Mouse (Mus musculus) megakaryocyte-erythroid progenitor cell, adult 5-6 weeks (primary cell): Measurements from ENCODE around the gene Mrps6. TPM values are rescaled to one million over a fixed set of nuclear protein-coding genes. Genes with fewer than 3 reads are reported as not detected.
A peak's percentile ranks its signal among the peaks of the same experiment; 100 is the strongest.

ENCODE experiments used
- ATAC-seq: replicated peaks from 2 replicates; pipeline ENCODE4 v1.8.0; 2016; ENCODE audit warnings: mild to moderate bottlenecking, inconsistent platforms; ENCODE audit not compliant: severe bottlenecking, poor library complexity, low FRiP score, low TSS enrichment
- total RNA-seq, 2 experiments: library from RNA; stranded (forward) in 1 of 2; stranded (reverse) in 1 of 2; fragments of 200-1000, 215-1000 nt in 1 of 2; fragments of >200 nt in 1 of 2; fragmentation: Nextera tagmentation in 1 of 2; gene quantifications; 2 replicates each; pipeline ENCODE4 v1.2.3; 2014 to 2017

Mrps6 gene
- total RNA-seq, 2 experiments from 2014 or later = 49.2 to 49.8 TPM

DNA sequence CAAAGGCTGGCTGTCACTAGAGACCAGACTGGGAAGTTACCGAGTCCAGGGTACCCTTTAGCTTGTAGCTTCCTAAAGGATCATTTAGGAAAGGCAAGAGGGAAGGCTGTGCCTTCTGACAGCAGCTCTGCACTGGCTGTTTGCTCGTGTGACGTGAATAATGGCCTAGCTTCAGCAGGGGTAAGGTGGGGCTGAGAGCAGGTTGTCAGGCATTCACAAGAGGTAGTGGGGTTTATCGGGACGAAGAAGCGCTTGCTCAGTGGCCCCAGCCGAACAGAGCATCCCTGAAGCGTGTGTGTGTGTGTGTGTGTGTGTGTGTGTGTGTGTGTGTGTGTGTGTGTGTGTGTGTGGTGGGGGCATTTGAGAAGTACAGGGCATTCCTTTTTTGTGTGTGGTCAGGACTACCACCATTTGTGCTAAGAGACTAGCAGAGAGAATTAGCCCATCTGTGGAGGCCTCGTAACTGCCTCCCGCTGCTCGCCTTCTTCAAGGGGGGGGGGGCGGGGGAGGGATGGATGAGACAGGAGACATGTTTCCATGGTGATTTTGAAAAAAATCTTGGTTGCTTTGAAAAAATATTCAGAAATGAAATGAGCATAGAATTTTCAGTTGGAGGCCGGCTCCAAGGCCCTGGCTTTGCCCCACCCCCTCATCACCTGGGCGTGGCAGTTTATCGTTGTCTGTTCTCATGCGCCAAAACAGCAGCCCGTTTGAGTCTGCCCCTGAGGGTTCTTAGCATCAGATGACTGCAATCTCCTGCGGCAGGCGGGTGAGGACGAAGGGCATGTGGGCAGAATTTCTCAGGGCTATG, 57.7 kb downstream of the Mrps6 start:
- ATAC-seq = peak; percentile 97

DNA sequence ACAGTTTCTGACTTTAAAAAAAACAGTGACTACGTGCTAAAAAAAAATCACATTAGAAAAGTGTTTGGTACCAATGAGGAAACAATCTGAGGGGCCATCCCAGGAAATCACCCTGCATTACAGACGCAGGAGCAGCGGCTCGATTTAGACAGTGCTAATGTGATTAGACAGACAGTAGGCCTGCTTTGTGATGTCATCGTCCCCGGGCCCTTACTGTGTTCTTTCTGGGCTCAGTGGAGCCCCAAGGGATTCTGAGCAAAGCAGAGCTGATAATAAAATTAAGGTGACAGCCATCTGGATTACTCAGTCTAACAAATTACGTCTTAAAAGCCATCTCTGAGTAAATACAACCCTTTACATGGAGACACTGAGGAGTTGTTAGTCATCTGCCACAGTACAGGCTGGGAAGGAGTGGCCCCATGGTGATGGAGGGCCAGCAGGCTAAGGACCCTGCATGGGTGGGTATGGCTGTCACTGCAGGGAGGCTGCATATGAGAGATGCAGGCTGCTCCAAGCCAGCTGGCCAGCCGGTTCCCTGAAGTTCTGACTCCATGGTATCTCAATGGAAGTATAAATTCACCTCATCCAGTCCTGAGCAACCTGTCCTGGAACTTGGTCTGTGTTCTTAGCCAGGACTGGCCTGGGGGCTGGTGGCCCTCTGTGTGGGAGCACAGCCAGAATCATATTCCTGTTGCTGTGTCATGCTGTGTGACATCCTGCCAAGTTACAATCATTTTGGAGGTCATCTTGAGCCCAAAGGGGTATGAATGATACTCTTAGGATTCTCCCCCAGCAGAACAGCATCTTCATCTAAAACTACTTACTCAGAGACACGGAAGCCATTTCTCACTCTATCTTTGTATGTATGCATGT, 59.5 kb downstream of the Mrps6 start:
- no peak for ATAC-seq

- no peak for ATAC-seq
These were observed 61.0 kb downstream of the Mrps6 start for GRCm38 (mm10) chr16:92119013-92119515.

GRCm38 (mm10) chr16:92120899-92121531, 62.9 kb downstream of the Mrps6 start:
- ATAC-seq = no peak

GRCm38 (mm10) chr16:92127226-92127625, 69.2 kb downstream of the Mrps6 start:
- ATAC-seq = no peak

DNA sequence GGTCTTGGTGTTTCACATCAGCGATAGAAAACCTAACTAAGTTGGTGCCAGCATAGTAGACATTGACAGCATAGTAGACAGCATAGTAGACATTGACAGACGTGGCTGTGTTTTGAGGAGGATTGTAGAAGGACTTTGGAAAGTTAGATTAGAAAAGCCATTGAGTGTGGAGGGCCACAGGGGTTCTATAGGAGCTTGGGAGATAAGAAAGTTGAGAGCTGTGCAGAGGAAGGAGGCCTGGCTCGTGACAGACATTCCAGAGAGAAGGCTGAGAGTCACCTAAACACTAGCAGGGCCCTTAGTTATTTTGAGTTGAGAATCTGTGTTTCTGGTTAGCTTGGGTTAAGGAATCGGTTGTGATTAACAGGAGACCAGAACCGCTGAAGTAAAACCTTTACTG, 69.6 kb downstream of the Mrps6 start:
- ATAC-seq = no peak

DNA sequence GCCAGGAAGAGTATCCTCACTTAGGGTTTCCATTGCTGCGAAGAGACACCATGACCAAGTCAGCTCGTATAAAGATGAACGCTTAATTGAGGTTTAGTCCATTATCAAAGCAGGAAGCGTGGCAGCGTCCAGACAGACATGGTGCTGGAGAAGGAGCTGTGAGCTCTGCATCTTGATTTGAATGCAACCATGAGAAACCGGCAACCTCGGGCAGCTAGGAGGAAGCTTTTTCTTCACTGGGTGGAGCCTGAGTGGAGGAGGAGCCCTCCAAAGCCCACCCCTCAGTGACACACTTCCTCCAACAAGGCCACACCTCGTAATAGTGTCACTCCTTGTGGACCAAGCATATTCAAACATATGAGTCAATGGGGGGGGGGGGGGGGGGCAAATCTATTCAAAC, 71.8 kb downstream of the Mrps6 start:
- ATAC-seq = no peak

- ATAC-seq = no peak
These were observed 74.4 kb downstream of the Mrps6 start for GRCm38 (mm10) chr16:92132511-92132910.

- no peak for ATAC-seq
These were observed 76.2 kb downstream of the Mrps6 start for GRCm38 (mm10) chr16:92134148-92134764.

- ATAC-seq = no peak
These were observed 78.2 kb downstream of the Mrps6 start for GRCm38 (mm10) chr16:92136275-92136674.

GRCm38 (mm10) chr16:92139386-92140261, 81.6 kb downstream of the Mrps6 start:
- no peak for ATAC-seq

- ATAC-seq = no peak
These were observed 82.3 kb downstream of the Mrps6 start for GRCm38 (mm10) chr16:92140328-92140727.

DNA sequence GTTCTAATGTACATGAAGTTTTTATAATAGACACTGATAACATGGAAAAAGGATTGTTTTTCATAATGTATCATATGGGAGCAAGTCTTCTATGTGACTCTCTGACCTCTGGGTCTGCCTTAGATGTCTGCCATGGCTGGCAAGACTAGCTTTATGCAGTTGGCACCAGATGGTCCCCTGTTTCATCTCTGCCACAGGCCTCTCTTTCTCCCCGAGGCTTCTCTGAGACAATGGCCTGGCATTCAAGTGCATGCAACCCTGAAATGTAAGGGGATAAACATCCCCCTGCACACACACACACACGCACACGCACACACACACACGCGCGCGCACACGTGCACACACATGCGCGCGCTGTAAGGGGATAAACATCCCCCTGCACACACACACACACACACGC, 83.0 kb downstream of the Mrps6 start:
- ATAC-seq = no peak

DNA sequence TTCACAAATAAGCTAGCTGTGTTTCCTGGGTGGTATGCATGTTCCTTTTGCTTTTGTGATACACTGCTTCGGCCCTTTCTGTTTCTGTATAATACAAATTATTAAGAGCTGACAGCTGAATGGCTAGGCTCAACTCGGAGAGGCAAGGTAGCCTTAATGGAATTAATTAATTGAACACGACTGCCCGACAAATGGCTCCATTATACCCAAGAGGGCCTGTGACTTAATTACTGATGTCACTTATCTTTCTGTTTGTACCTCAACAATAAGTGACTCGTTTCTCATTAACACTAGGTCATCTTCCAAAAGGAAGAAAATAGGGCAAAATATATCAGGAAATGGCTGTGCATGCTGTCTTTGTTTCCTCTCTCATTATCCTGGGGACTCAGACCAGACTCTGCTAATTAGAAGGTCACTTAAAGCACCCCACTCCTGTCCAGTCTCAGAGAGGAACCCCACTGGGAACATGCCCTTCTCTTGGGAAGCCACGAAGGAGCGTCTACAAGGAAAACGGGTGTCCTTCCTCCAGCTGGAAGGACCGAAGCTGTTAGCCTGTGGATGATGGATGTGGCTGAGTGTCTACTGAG, 84.4 kb downstream of the Mrps6 start:
- no peak for ATAC-seq

GRCm38 (mm10) chr16:92147631-92148366, 89.7 kb downstream of the Mrps6 start:
- no peak for ATAC-seq

DNA sequence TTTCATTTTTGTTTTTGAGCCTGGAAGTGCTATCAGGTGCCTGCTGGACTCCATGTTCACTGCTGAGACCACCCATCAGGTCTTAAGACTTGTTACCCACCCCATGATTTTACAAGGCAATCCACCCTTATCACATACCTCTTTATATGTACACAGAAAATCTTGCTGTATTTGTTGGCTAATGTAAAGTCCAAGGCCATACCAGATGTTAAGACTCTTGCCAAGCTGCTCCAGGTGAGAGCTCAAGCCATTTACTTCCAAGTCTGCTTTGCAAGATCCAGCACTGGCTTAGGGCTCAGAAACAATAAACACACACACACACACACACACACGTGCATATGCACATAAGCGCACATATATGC, 90.3 kb downstream of the Mrps6 start:
- no peak for ATAC-seq

- no peak for ATAC-seq
These were observed 92.9 kb downstream of the Mrps6 start for GRCm38 (mm10) chr16:92150975-92151374.

- ATAC-seq = no peak
These were observed 100.0 kb downstream of the Mrps6 start for GRCm38 (mm10) chr16:92158021-92158455.
